Mouse (Mus musculus): Measurements from ENCODE around the gene Dusp16.

DNA sequence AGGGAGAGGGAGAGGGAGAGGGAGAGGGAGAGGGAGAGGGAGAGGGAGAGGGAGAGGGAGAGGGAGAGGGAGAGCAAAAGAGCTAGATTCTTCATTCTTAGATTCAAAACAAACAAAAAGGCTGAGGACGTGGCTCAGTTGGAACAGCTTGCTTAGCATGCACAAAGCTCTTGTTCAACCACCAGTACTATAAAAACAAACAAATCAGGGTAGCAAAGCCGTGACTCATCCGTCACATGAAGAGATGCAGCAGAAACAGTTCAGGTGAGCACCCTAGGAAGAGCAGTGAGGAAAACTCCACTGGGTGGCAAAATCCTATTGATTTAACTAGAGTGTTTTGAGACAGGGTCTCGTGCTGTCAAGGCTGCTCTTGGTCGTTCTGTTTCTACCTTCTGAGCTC, 27.3 kb upstream of the Dusp16 start:
- TF ChIP-seq CTCF (IDR thresholded peaks at IDR 0.05; ENCODE audit: control insufficient read depth, insufficient read depth, insufficient read length) (no peak), FOSL1 (IDR thresholded peaks at IDR 0.05; ENCODE audit: insufficient read depth, low read length, poor library complexity, severe bottlenecking) (no peak), USF1 (IDR thresholded peaks at IDR 0.05; ENCODE audit: low read depth) (no peak), MAX (IDR thresholded peaks at IDR 0.05) (no peak), MYOG (IDR thresholded peaks at IDR 0.05; ENCODE audit: control insufficient read depth, extremely low read depth, insufficient read length) (no peak), MYOD1 (IDR thresholded peaks at IDR 0.05; ENCODE audit: control insufficient read depth, insufficient read length, low read depth) (no peak), CEBPB (IDR thresholded peaks at IDR 0.05; ENCODE audit: low read depth) (no peak)

Data from C2C12 (cell line).